Mouse (Mus musculus): ENCODE results near the gene Cyp11a1. TPM values are rescaled to one million over a fixed set of nuclear protein-coding genes. Genes with fewer than 3 reads are reported as not detected.

Cyp11a1 gene
- polyA plus RNA-seq, 1 experiment from 2014 or later, result 5.4 TPM

Other genes with a start within 250 kb of the Cyp11a1 start
- gene Clk3, start 240.6 kb upstream of the Cyp11a1 start, polyA plus RNA-seq (2015; fragmentation: Nextera tagmentation; extraction: Ambion mirVana), result 68.3 and 69.6 TPM in 2 replicates
- gene Arid3b, start 169.6 kb upstream of the Cyp11a1 start, polyA plus RNA-seq (2015; fragmentation: Nextera tagmentation; extraction: Ambion mirVana), result 5.9 and 6.0 TPM in 2 replicates
- gene Ubl7, start 95.4 kb upstream of the Cyp11a1 start, polyA plus RNA-seq (2015; fragmentation: Nextera tagmentation; extraction: Ambion mirVana), result 85.4 and 92.0 TPM in 2 replicates
- 0.57 and 0.71 TPM in 2 replicates for gene Sema7a, start 66.3 kb upstream of the Cyp11a1 start, polyA plus RNA-seq (2015; fragmentation: Nextera tagmentation; extraction: Ambion mirVana)
- gene Stra6, start 57.4 kb downstream of the Cyp11a1 start, polyA plus RNA-seq (2015; fragmentation: Nextera tagmentation; extraction: Ambion mirVana), result 1.8 and 3.3 TPM in 2 replicates
- gene Ccdc33, start 112.4 kb downstream of the Cyp11a1 start, polyA plus RNA-seq (2015; fragmentation: Nextera tagmentation; extraction: Ambion mirVana), result 0.18 and 0.19 TPM in 2 replicates
- 105 and 114 TPM in 2 replicates for gene Islr, start 197.9 kb downstream of the Cyp11a1 start, polyA plus RNA-seq (2015; fragmentation: Nextera tagmentation; extraction: Ambion mirVana)
- gene Islr2, start 197.9 kb downstream of the Cyp11a1 start, polyA plus RNA-seq (2015; fragmentation: Nextera tagmentation; extraction: Ambion mirVana), result 1.5 and 1.7 TPM in 2 replicates
- 15.5 and 19.6 TPM in 2 replicates for gene Pml, start 243.4 kb downstream of the Cyp11a1 start, polyA plus RNA-seq (2015; fragmentation: Nextera tagmentation; extraction: Ambion mirVana)
- gene Stoml1, start 246.8 kb downstream of the Cyp11a1 start, polyA plus RNA-seq (2015; fragmentation: Nextera tagmentation; extraction: Ambion mirVana), result 24.1 and 30.0 TPM in 2 replicates

Measured in stomach, embryonic 15.5 days (tissue).